Mouse (Mus musculus) hindbrain, embryonic 10.5 days (tissue): ENCODE results near the gene Gm10401. TPM values are rescaled to one million over a fixed set of nuclear protein-coding genes. Genes with fewer than 3 reads are reported as not detected.
"Not testable (repeated sequence)": the region's sequence is repeated elsewhere in the genome, so short reads cannot be mapped to it uniquely, and the experiment has no call there.

ENCODE experiments used
- DNase-seq: peaks from one replicate; pipeline ENCODE4 v3.0.0-alpha.2; 2017; ENCODE audit warnings: low spot score
- H3K27ac ChIP-seq: fragments of 300-500 bp; sonication (generic); 2 replicates; pipeline ENCODE4 v1.5.1; 2016; ENCODE audit warnings: mild to moderate bottlenecking, moderate library complexity
- H3K27me3 ChIP-seq: fragments of 300-500 bp; sonication (generic); 2 replicates; pipeline ENCODE4 v1.6.1; 2016; ENCODE audit warnings: mild to moderate bottlenecking; ENCODE audit not compliant: poor library complexity, insufficient read depth, severe bottlenecking
- H3K36me3 ChIP-seq: fragments of 300-500 bp; sonication (generic); 2 replicates; pipeline ENCODE4 v1.6.1; 2016; ENCODE audit warnings: mild to moderate bottlenecking, moderate library complexity
- H3K4me1 ChIP-seq: fragments of 300-500 bp; sonication (generic); replicated peaks from 2 replicates; pipeline ENCODE4 v1.6.1; 2016; ENCODE audit warnings: mild to moderate bottlenecking
- H3K4me3 ChIP-seq: fragments of 300-500 bp; sonication (generic); 2 replicates; pipeline ENCODE4 v1.5.1; 2016; ENCODE audit warnings: mild to moderate bottlenecking, moderate library complexity
- H3K9me3 ChIP-seq: fragments of 300-500 bp; sonication (generic); 2 replicates; pipeline ENCODE4 v1.6.1; 2016; ENCODE audit warnings: mild to moderate bottlenecking, moderate library complexity
- whole genome bisulfite sequencing: fragments of 180-500 bp; shearing (Covaris S2); methylation state at CpG from one replicate; pipeline ENCODE4 v1.1.7; 2016; 5-methylcytosine and 5-hydroxymethylcytosine counted together
- polyA plus RNA-seq: library from polyadenylated mRNA; unstranded; fragments of >200 nt; fragmentation: Nextera tagmentation; extraction: Ambion mirVana; gene quantifications from 2 replicates; pipeline ENCODE4 v1.2.1, GENCODE M21; 2016

The Gm10401 gene
- polyA plus RNA-seq, 1 experiment from 2014 or later = 22.8 TPM

DNA sequence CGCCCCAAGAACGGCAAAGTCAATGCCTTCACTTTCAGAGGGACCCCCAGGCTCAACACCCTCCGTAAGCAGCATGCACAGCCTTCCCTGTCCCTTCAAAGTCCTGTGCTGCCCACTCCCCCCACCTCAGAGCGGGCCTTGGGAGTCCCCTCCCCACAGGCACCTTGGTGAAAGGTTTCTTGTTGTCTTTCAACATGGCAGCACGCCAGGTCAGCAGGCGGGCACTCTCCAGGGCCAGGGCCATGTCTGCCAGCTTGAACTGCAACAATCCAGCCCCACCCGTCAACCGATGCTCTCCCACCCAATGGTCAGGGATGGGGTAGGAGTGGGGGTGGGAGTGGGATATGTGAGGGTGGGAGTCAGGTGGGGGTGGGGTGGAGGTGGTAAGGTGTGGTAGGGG, 13.1 kb upstream of the Gm10401 start:
- 92% methylated on average over 8 of the region's 8 CpGs for WGBS
- no peaks in the 10 kb centered on the region for H3K9me3 ChIP-seq
- H3K36me3 ChIP-seq = peaks cover 78% of the 10 kb centered on the region
- H3K27ac ChIP-seq = peak overlapping the region; percentile 66
- DNase-seq = no peak
- H3K27me3 ChIP-seq = no peaks in the 10 kb centered on the region
- H3K4me1 ChIP-seq = peaks cover 28% of the 10 kb centered on the region
- H3K4me3 ChIP-seq = no peak overlapping the region

DNA sequence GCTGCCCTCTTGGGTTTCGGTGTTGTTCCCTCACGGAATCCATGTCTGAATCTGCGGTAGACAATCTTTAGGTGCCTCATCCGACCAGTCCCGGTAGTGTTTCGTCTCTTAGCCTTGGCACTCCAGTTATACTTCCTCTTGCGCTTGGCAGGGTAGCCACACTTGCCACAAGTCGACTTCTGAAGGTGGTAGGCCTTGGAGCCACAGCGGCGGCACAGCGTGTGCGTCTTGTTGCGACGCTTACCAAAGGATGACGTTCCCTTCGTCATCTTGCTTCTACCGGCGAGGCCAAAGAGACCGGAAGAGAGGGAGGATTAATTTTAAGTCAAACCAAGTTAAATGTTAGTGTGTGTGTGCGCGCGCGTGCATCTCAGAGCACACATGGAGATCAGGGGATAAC, 5.2 kb upstream of the Gm10401 start:
- not testable (repeated sequence) for DNase-seq, H3K27ac ChIP-seq, H3K9me3 ChIP-seq, H3K4me3 ChIP-seq, H3K27me3 ChIP-seq, H3K4me1 ChIP-seq
- peaks cover 77% of the 10 kb centered on the region for H3K36me3 ChIP-seq
- WGBS = 96% methylated on average over 23 of the region's 23 CpGs

DNA sequence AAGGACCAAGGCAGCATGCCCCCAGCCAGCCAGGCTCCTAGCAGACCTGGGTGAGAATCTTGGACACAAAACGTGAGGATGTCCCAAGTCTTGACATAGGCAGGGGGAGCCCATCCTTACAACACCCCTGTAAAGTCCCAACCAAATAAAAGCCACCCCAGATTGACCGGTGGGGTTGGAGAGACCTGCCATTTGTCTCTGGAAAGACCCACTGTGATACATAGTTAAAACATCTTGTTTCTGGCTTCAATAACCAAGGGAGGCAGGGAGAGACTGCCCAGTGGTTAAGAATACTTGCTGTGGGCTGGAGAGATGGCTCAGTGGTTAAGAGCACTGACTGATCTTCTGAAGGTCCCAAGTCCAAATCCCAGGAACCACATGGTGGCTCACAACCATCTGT, 4.1 kb upstream of the Gm10401 start:
- Histone ChIP-seq H3K27ac (no peak overlapping the region), H3K36me3 (peaks cover 81% of the 10 kb centered on the region), H3K4me3 (no peak overlapping the region), H3K9me3 (no peaks in the 10 kb centered on the region), H3K4me1 (no peaks in the 10 kb centered on the region), H3K27me3 (no peaks in the 10 kb centered on the region)
- no peak for DNase-seq
- 88% methylated on average over 2 of the region's 2 CpGs for WGBS

DNA sequence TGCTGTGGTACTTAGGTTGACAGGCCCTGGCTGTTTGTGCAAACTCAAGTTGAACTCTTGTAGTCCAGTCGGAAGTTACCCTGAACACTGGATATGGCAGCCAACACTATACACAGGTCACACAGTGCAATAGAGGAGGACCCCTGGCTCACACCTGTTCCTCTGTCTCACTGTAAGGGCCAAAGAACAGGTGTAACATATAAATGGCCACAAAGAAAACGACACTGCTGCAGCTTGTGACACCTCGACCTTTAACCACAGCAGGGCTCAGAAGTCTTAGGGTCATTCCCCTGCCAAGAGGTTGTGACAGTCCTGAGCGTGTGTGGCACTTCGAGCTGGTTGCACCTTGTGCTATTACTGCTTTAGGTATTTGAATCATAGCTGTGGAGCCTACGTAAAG, 2.4 kb upstream of the Gm10401 start:
- no peak for DNase-seq
- 88% methylated on average over 6 of the region's 6 CpGs for WGBS
- peaks cover 92% of the 10 kb centered on the region for H3K36me3 ChIP-seq
- no peaks in the 10 kb centered on the region for H3K4me1 ChIP-seq
- H3K27me3 ChIP-seq = no peaks in the 10 kb centered on the region
- H3K4me3 ChIP-seq = no peak overlapping the region
- no peak overlapping the region for H3K27ac ChIP-seq
- H3K9me3 ChIP-seq = no peaks in the 10 kb centered on the region

DNA sequence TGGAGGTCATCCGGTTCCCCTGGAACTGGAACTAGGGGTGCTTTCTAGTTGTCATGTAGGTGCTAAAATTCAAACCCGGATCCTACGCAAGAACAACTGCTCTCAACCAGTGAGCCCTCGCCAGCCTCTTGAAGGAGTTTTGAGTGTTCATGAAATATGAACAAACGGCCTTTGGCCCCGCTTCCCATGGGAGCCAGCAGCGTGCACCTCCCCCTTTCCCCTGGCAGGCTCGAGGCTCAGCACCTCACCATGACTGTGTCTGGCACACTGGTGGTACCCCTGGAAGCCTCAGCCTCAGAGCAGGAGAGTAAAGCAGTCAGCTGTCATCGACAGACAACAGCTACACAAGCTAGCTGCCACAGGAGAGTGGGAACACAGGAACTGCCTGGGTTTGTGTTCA, 1.9 kb upstream of the Gm10401 start:
- Histone ChIP-seq H3K4me1 (no peaks in the 10 kb centered on the region), H3K36me3 (peaks cover 96% of the 10 kb centered on the region), H3K4me3 (no peak overlapping the region), H3K27ac (no peak overlapping the region), H3K9me3 (no peaks in the 10 kb centered on the region), H3K27me3 (no peaks in the 10 kb centered on the region)
- DNase-seq = no peak
- WGBS = 91% methylated on average over 9 of the region's 9 CpGs

DNA sequence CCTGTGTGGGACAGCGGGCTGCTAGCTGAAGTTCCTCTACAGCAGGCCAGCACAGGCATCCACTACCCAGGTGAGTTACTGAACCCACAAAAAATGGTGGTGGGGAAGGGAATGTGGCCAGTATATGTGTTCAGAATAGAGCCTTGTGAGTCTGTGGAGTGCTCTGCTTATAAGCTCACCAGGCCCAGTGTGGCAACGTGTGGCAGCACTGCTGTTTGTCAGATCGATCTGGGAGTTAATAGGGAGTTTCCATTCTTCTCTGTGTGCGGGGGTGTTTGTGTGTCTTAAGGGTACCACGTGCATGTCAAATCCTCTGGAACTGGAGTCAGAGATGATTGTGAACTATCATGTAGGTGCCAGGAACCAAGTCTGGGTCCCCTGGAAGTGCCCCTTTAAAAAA, 1.4 kb upstream of the Gm10401 start:
- H3K27me3 ChIP-seq = no peaks in the 10 kb centered on the region
- peaks cover 96% of the 10 kb centered on the region for H3K36me3 ChIP-seq
- no peaks in the 10 kb centered on the region for H3K9me3 ChIP-seq
- DNase-seq = no peak
- 84% methylated on average over 5 of the region's 5 CpGs for WGBS
- H3K4me3 ChIP-seq = no peak overlapping the region
- no peaks in the 10 kb centered on the region for H3K4me1 ChIP-seq
- no peak overlapping the region for H3K27ac ChIP-seq

DNA sequence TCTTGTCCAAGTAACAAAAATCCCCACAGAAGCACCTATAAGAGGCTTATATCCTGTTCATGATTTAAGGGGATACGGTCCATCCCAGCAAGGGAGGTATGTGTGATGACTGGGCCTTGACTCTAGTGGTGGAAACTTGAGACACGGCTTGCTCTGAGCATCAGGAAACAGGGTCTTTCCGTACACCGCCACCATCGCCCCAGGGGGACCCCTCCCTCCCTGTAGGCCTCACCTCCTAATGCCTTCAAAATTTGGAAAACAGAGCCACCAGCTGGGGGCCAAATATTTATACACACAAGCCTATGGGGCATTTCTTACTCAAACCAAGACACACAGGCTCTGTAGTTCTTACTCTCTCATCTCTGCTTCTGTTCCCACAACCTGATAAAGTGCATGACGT, 6.3 kb downstream of the Gm10401 start:
- H3K4me3 ChIP-seq = no peak overlapping the region
- no peak overlapping the region for H3K27ac ChIP-seq
- WGBS = 87% methylated on average over 6 of the region's 6 CpGs
- DNase-seq = no peak
- H3K27me3 ChIP-seq = no peaks in the 10 kb centered on the region
- 0 out of 2 replicates have a peak, but pooled peaks cover 4% of the 10 kb centered on the region for H3K9me3 ChIP-seq
- peaks cover 99% of the 10 kb centered on the region for H3K36me3 ChIP-seq
- H3K4me1 ChIP-seq = no peaks in the 10 kb centered on the region

DNA sequence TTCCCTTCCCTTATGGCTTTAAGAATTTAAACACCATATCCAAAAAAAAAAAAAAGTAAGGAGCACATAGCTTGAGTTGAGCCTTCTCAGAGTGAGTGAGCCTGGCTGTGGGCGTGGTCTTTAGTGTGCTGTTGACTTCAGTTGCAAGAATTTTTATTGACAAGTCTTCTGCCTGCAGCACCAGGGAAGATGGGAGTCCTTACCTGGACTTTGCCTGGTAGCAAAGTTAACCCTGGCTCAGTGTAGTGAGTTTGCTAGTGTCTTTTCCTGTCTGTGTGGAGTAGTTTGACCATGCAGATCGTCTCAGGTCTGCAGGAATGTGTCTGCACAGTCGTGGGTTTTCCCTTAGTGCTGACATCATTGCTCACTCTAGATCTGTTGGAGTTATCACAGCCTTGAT, 7.1 kb downstream of the Gm10401 start:
- Histone ChIP-seq H3K9me3 (0 out of 2 replicates have a peak, but pooled peaks cover 4% of the 10 kb centered on the region), H3K27ac (no peak overlapping the region), H3K36me3 (peaks cover 99% of the 10 kb centered on the region), H3K4me3 (no peak overlapping the region), H3K27me3 (no peaks in the 10 kb centered on the region), H3K4me1 (no peaks in the 10 kb centered on the region)
- no peak for DNase-seq
- WGBS = 90% methylated on average over 3 of the region's 3 CpGs

DNA sequence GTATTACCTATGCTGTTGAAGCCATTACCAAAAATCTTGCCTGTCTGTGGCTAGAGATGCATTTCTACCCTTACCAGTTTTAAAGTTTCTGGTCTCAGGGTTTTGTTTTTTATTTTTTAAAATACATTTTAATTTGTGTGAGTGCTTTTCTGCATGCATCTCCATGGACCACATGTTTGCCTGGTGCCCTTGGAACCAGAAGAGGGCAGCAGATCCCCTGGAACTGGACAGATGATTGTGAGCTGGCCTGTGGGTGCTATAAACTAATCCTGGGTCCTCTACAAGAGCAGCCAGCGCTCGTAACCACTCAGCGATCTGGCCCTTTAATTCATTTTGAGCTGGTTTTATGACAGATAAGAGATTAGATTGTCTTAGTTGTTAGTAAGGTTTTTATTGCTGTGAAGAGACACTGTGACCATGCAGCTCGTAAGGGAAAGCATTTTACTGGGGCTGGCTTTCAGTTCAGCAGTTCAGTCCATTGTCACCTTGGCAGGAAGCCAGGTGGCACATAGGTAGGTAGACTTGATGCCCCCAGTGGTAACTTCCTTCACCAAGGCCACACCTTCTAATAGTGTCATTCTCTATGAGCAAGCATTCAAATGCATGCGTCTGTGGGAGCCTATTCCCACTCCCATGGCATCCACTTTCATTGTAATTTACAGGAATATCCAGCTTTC, 8.4 kb downstream of the Gm10401 start:
- no peak for DNase-seq
- Histone ChIP-seq H3K27ac (no peak overlapping the region), H3K4me1 (no peaks in the 10 kb centered on the region), H3K4me3 (no peak overlapping the region), H3K9me3 (0 out of 2 replicates have a peak, but pooled peaks cover 4% of the 10 kb centered on the region), H3K36me3 (peaks cover 99% of the 10 kb centered on the region), H3K27me3 (no peaks in the 10 kb centered on the region)
- 95% methylated on average over 5 of the region's 5 CpGs for WGBS

DNA sequence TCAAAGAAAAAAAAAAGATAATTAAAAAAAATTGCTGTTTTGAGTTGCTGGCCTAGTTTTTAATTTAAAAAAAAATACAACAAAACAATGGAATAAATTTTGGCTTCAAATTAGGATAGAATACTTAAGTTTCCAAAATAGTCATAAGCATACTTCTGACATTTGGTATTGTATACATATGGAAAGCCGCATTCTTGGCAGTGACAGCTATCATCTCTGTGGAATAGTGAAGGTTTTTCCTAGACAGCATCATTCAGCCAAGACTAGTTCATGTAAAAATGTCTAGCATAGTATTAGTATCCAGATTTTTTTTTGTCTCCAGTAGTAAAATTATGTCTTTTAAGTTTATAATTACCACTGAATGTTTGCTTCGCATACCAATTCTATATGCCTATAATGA, 12.4 kb downstream of the Gm10401 start:
- H3K27ac ChIP-seq = no peak overlapping the region
- no peaks in the 10 kb centered on the region for H3K27me3 ChIP-seq
- H3K4me3 ChIP-seq = no peak overlapping the region
- peaks cover 99% of the 10 kb centered on the region for H3K36me3 ChIP-seq
- no peaks in the 10 kb centered on the region for H3K4me1 ChIP-seq
- no peak for DNase-seq
- H3K9me3 ChIP-seq = 0 out of 2 replicates have a peak, but pooled peaks cover 4% of the 10 kb centered on the region
- 99% methylated on average over 2 of the region's 2 CpGs for WGBS

DNA sequence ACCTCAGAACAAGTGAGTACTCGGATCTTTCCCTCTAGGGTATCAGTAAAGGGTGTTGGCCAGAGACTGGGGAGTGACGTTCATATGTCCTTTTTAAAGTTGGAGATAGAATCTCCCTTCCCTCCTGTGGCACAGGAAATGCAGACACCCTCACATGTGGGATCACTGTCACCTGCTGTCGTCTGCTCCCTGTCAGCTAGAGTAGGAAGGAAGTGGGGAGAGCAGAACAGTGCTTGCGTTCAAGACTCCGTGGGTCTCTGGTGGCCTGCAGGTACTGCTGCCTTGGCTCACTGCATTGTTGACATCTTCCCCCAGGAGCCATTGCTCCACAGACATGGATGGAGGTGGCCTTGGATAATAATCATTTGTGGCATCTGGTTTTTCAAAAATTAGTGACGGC, 14.6 kb downstream of the Gm10401 start:
- no peaks in the 10 kb centered on the region for H3K9me3 ChIP-seq
- H3K4me1 ChIP-seq = no peaks in the 10 kb centered on the region
- H3K36me3 ChIP-seq = peaks cover 82% of the 10 kb centered on the region
- H3K27ac ChIP-seq = no peak overlapping the region
- H3K27me3 ChIP-seq = no peaks in the 10 kb centered on the region
- no peak overlapping the region for H3K4me3 ChIP-seq
- no peak for DNase-seq
- 91% methylated on average over 6 of the region's 6 CpGs for WGBS

DNA sequence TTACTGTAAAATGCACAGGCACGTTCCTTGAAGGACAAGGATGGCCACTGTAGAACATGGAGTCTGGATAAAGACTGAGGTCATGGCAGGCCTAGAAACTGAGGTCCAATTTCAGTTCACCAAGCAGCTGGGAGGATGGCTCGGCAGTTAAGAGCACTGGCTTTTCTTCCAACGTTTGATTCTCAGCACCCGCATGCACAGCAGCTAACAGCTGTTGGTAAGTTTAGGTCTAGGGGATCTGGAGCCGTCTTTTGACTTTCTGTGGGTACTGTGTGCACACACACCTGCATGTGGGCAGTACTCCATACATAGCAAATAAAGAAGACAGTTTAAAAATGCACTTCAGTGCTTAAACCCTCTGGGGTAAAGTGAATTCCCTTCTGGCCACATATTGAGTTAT, 16.5 kb downstream of the Gm10401 start:
- 87% methylated on average over 5 of the region's 5 CpGs for WGBS

DNA sequence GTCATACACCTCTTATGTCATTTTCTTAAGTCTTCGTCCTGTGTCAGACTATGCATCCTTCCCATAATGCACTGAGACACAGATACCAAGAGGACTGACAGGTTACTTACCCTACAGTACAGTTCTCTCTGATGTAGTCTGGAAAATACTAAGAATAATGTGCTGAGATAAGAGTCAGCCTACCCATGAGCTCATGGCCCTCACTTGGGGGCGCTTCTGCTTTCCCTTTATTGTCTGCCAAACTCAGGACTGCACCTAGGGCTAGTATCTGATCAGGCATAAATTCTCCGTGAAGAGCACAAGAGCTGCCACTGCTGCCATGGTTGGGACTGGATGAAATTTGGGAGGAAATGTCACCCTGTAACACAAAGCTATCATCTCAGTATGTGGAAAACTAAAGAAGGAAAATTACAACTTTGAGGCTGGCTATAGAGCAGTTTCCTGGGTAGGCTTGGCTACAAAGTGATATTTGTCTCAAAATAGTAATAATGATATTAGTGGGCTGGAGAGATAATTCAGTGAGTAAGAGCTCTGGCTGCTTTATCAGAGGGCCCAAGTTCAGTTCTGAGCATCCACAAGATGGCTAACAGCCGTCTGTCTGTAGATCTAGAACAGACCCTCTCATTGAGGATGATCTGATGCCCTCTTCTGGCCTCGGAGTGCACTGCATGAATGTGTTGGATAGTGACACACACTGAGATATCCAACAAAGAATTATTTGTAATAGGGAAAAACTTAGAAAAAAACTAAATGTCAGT, 21.8 kb downstream of the Gm10401 start:
- 64% methylated on average over 5 of the region's 5 CpGs for WGBS

More for the DNA sequence above, 16.5 kb downstream of the Gm10401 start:
- Histone ChIP-seq H3K4me1 (no peaks in the 10 kb centered on the region), H3K36me3 (peaks cover 76% of the 10 kb centered on the region), H3K4me3 (no peak overlapping the region), H3K9me3 (no peaks in the 10 kb centered on the region), H3K27me3 (no peaks in the 10 kb centered on the region), H3K27ac (no peak overlapping the region)
- DNase-seq = no peak

More for the DNA sequence above, 21.8 kb downstream of the Gm10401 start:
- Histone ChIP-seq H3K9me3 (no peaks in the 10 kb centered on the region), H3K4me1 (no peaks in the 10 kb centered on the region), H3K27me3 (no peaks in the 10 kb centered on the region), H3K4me3 (no peak overlapping the region), H3K27ac (no peak overlapping the region), H3K36me3 (peaks cover 46% of the 10 kb centered on the region)
- peak; percentile 67 for DNase-seq
